Mouse (Mus musculus) left cerebral cortex, postnatal 36 days (tissue): ENCODE measurements at regions not wholly inside any gene's neighbourhood (a gene's known extent, or its start where the extent isn't known, plus 50 kb on each side); places are given as distances from the start of the nearest gene placed in this dataset.

ENCODE experiments used
- DNase-seq, 2 experiments: peaks; one replicate each; pipeline ENCODE4 v3.0.0; 2021 to 2022; ENCODE audit warnings: low spot score in 2 of 2, mixed read lengths in 1 of 2
- intact Hi-C: fragments of 180-260 bp; cut with DNase I; formaldehyde crosslinking; loops from one replicate; pipeline ENCODE4 v1.15.1; 2025

GRCm38 (mm10) chr1:100551293-100551692 lies 778.7 kb downstream of the Cntnap5b start:
- intact Hi-C loops, result no loop called here

GRCm38 (mm10) chr1:100556937-100557336 lies 784.4 kb downstream of the Cntnap5b start:
- DNase-seq, result peak; percentile 4 to 11
- intact Hi-C loops, result no loop called here

More at GRCm38 (mm10) chr1:100551293-100551692, 778.7 kb downstream of the Cntnap5b start:
- DNase-seq, result no peak
